Mouse (Mus musculus): ENCODE measurements at regions not wholly inside any gene's neighbourhood (a gene's known extent, or its start where the extent isn't known, plus 50 kb on each side); places are given as distances from the start of the nearest gene placed in this dataset.

GRCm38 (mm10) chr13:48717036-48717435 lies 54.2 kb downstream of the Barx1 start:
- DNase-seq (ENCODE audit: low read depth) = no peak

- DNase-seq (ENCODE audit: low read depth) = no peak
Observed at GRCm38 (mm10) chr13:48717451-48717850, 54.7 kb downstream of the Barx1 start.

DNA sequence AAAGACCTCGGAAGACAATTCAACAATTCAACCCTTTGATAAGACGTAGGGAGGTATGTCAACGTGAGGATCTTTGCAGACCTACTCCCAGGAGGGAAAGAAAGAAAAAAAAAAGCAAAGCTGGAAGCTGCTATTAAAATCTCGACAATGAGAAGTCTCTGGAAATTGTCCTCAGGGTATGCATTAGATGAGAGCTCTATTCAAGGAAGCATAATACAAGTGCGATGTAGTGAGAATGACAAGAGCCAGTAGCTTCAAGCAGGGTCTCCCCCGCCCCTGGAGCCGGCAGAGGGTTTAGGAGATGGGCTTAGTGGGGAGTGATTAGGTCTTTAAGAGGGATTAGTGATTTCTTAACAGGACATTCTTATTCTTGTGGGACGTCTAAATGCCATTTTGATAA lies 60.9 kb downstream of the Barx1 start:
- DNase-seq (ENCODE audit: low read depth) = no peak

- DNase-seq (ENCODE audit: low read depth) = peak; percentile 40
Observed at GRCm38 (mm10) chr13:48726430-48726829, 63.6 kb downstream of the Barx1 start.

DNA sequence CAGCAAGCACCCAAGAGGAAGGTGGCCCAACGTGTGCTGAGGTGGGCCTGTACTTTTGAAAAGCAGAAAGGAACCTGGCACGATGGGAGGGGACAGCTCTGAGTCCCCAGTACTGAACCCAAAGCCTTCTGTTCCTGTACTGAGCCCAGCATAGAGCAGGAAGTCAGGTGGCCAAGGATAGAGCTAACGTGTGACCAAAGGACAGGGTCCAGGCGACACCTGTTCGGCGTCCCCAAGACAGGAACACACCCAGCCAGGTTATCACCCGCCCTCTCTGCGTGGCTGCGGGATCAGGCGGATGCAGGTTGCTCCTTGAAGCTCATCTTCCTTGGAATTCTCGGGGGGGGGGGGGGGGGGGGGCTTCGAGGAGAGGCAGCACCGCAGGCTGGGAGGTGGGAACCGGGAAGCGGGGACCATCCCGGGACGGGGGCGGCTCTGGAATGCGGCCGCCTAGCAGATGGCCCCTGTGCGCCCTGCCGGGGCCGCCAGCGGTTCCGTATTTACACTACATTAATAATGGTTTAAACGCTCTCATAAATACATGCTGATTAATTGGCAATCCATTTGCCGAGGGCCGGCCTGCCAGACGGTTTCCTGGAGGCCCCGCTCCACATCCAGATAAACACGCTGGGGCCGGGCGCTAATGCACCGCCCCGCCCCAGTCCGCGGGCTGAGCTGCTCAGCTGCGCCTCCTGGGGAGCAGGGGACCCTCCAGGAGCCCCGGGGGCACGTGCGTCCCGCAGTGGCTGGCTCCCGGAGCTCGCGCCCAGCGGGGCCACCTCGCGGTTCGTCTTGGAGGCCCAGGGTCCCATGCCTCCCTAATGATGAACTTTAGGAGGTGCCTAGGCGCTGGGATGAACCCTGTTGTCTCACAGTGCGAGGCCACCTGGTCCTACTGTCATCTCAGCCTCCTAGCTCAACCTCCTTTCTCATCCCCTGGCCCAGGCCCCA lies 68.5 kb downstream of the Barx1 start:
- DNase-seq (ENCODE audit: low read depth) = no peak

- DNase-seq (ENCODE audit: low read depth) = no peak
Observed at GRCm38 (mm10) chr13:48732168-48732841, 69.5 kb downstream of the Barx1 start.

DNA sequence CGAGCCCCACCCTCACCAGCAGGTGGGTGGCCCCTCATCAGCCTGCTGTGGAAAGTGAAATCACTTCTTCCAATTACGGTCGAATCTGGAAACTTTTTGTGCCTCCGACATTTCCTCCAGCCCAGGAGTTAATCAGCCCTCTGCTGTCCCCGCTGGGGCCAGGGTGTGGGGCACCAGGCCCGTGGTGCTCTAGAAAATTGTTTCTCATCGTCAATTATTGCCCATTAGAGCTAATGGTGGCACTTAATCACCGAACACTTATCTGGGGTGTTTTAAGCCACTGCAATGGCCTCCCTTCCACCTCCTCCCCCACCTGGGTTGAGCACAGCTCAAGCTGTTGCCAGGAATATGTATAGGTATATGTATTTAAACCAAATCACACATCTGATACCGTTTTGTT lies 72.2 kb downstream of the Barx1 start:
- no peak for DNase-seq (ENCODE audit: low read depth)

DNA sequence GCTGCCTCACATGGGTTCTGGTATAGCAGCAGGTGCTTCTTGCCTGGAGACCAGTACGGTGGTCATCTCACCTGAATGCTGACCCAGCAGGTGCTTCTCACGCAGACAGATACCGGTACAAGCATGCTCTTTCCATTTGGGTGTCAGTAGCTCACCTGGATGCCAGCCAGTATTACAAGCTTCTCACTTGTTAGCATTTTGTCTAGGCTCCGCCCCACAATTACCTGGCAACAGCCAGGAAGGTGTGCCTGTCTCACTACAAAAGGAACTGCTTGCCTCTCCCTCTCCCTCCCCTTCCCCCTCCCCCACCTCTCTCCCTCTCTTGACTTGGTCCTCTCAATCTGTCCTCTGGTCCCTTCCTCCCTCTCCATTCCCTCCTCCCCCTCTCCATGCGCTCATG lies 82.8 kb downstream of the Barx1 start:
- no peak for DNase-seq (ENCODE audit: low read depth)

GRCm38 (mm10) chr13:48746301-48746700 lies 83.5 kb downstream of the Barx1 start:
- DNase-seq (ENCODE audit: low read depth) = no peak
